ENCODE assay signal across 27 mouse cellular contexts in the genomic region with DNA sequence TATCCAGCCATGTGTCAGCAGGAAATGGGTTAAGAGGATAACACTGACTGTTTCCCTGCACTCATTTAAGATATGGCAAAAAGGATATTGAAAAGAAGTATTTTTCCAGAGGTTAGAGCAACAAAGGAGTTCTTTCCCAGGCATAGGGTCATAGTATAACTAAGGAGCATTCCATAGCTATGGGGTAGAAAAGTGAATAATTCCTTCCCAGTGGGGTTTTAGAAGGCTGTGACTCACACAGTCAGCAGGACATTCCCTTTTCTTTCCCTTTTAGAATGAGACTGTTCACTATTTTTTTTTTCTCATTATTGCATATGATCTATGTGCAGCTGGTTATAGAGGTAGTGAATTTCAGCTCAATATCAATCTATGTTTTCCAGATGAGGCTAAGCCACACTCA. TPM values are rescaled to one million over a fixed set of nuclear protein-coding genes. Genes with fewer than 3 reads are reported as not detected.
"Had no signal": no experiment of that assay in that cellular context is flagged by ENCODE, and none has a peak within 500 bp of the region (broad histone marks: within the 10 kb centered on the region; RNA-seq: fewer than 3 reads in every experiment).

No protein-coding gene starts in this region.

- H3K27me3 ChIP-seq: heart, embryonic 12.5 days; hindbrain, embryonic 12.5 days; intestine, embryonic 15.5 days; kidney, embryonic 15.5 days; limb, embryonic 12.5 days; liver, embryonic 13.5 days; liver, embryonic 15.5 days had no signal

- H3K4me1 ChIP-seq: heart, embryonic 10.5 days; heart, embryonic 12.5 days; hindbrain, embryonic 10.5 days; hindbrain, embryonic 12.5 days; intestine, embryonic 15.5 days; kidney, embryonic 15.5 days; limb, embryonic 10.5 days; limb, embryonic 12.5 days; liver, embryonic 13.5 days; liver, embryonic 15.5 days had no signal

- DNase-seq: gastrocnemius, postnatal 10 days; gastrocnemius, postnatal 25 days; heart, adult 18-20 months; heart, postnatal 10 days; heart, postnatal 4 days; kidney, adult 11 months; kidney, adult 2 months; kidney, adult 9 months; kidney, postnatal 14 days; kidney, postnatal 36 days; liver; liver, embryonic 13.5 days had no signal

- H3K36me3 ChIP-seq: heart, embryonic 10.5 days; heart, embryonic 12.5 days; hindbrain, embryonic 10.5 days; hindbrain, embryonic 12.5 days; intestine, embryonic 15.5 days; kidney, embryonic 15.5 days; limb, embryonic 10.5 days; limb, embryonic 12.5 days; liver, embryonic 13.5 days; liver, embryonic 15.5 days had no signal

- ATAC-seq: hindbrain, embryonic 16.5 days; inflammation-experienced regulatory T-cells, adult 6 months; intestine, embryonic 15.5 days had no signal

- H3K9ac ChIP-seq: heart, embryonic 12.5 days; hindbrain, embryonic 12.5 days; hindbrain, embryonic 14.5 days; intestine, embryonic 15.5 days; kidney, embryonic 15.5 days; limb, embryonic 12.5 days; liver, embryonic 13.5 days; liver, embryonic 15.5 days had no signal

- H3K27ac ChIP-seq: heart, embryonic 10.5 days; hindbrain, embryonic 10.5 days; hindbrain, embryonic 12.5 days; hindbrain, embryonic 14.5 days; intestine, embryonic 15.5 days; kidney, embryonic 15.5 days; kidney, postnatal 0 days; left cerebral cortex, adult 2 months; limb, embryonic 10.5 days; limb, embryonic 12.5 days; liver, embryonic 13.5 days; liver, embryonic 15.5 days had no signal

- H3K4me2 ChIP-seq: heart, embryonic 12.5 days; hindbrain, embryonic 12.5 days; hindbrain, embryonic 14.5 days; intestine, embryonic 15.5 days; kidney, embryonic 15.5 days; limb, embryonic 12.5 days; liver, embryonic 11.5 days; liver, embryonic 13.5 days; liver, embryonic 15.5 days had no signal

- H3K9me3 ChIP-seq: heart, embryonic 10.5 days; intestine, embryonic 15.5 days; kidney, embryonic 15.5 days; limb, embryonic 10.5 days; limb, embryonic 12.5 days; liver, embryonic 13.5 days; liver, embryonic 15.5 days had no signal

- H3K4me3 ChIP-seq: heart, embryonic 10.5 days; heart, embryonic 12.5 days; hindbrain, embryonic 10.5 days; hindbrain, embryonic 12.5 days; intestine, embryonic 15.5 days; kidney, embryonic 15.5 days; left cerebral cortex, adult 2 months; limb, embryonic 10.5 days; limb, embryonic 12.5 days; liver, embryonic 13.5 days; liver, embryonic 15.5 days had no signal

RNA-seq across cellular contexts. Expression of a gene that starts 41.9 kb away (rescaled TPM):
- polyA plus RNA-seq: inflammation-experienced regulatory T-cells, adult 6 months had no signal
